Mouse (Mus musculus) lung, postnatal 14 days (tissue): ENCODE measurements around the gene Lin54.
"Not testable (repeated sequence)": the region's sequence is repeated elsewhere in the genome, so short reads cannot be mapped to it uniquely, and the experiment has no call there.

Experiments used
- DNase-seq: peaks from one replicate; pipeline ENCODE4 v3.0.0; 2021

Lin54 gene

DNA sequence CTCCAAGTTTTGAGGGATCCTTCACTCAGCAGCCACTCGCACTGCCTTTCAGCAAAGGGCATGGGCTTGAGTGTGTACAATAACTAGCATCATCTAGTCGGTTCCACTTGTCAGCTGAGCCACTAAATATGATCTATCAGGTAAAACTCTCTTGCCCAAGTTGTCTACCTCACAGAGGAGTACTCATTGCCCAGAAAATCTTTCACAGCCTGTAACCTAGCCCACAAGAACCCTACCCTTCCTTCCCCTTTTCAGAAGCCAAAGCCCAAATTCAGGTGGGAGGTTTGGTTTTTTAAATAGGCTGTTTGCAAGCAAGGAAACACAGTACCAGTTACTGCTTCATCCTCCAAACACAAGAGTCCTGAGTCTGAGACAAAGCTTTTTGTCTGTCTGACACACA, 13.3 kb downstream of the Lin54 start:
- DNase-seq = no peak

DNA sequence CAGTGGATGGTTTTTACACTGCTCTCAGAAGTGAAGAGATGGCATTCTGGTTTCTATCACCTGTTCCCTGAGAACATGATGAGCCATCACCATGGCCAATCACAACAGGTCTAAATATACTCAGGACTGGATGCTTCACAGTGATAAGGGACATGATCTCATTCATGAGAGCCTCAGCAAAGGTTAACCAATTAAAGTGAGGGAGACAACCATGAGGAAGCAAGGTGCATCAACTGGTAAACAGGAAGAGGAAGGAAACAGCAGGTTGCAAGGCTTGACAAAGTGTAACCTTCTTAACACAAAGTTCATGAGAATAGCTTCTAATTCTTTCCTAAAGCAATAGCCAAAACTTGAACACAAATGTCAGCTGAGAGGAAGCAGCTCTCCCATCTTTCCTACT, 16.9 kb downstream of the Lin54 start:
- no peak for DNase-seq

GRCm38 (mm10) chr5:100477604-100478003, 22.8 kb downstream of the Lin54 start:
- DNase-seq = no peak

DNA sequence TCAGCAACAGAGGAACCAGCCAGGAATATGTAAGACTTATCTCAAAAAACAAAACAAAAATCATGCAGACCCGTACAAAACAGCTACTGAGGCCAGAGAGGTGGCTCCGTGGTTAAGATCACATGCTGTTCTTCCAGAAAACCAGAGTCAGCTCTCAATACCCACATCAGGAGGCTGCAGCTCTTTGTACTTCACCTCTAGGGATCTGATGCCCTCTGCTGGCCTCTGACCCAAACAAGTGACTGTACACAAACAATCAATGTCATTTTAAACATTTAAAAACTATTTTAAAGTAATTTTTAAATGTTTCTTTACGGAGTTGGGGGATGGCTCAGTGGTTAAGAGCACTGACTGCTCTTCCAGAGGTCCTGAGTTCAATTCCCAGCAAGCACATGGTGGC, 24.1 kb downstream of the Lin54 start:
- DNase-seq = no peak

- no peak for DNase-seq
Observed at GRCm38 (mm10) chr5:100467336-100467735, 33.1 kb downstream of the Lin54 start.

DNA sequence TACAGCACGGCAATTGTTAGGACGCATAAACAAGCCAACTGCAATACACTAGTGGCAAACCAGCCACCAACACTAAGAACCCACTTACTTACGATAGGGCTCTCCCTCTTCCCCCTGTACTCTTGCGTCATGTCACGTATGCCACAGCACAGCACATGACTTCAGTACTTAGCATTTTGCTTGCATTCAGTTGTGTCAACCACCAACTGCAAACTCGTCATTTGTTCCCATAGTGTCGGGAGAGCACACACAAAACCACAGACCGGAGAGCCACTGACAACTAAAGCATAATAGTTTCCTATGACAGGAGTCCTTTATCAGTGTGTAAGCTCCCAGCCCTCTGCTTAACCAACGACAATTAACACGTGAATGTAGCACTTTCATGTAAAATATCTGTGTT, 33.8 kb downstream of the Lin54 start:
- DNase-seq = no peak

- DNase-seq = no peak
Observed at GRCm38 (mm10) chr5:100462374-100462773, 38.1 kb downstream of the Lin54 start.

- DNase-seq = no peak
Observed at GRCm38 (mm10) chr5:100461526-100461925, 38.9 kb downstream of the Lin54 start.

- no peak for DNase-seq
Observed at GRCm38 (mm10) chr5:100459468-100459867, 41.0 kb downstream of the Lin54 start.

DNA sequence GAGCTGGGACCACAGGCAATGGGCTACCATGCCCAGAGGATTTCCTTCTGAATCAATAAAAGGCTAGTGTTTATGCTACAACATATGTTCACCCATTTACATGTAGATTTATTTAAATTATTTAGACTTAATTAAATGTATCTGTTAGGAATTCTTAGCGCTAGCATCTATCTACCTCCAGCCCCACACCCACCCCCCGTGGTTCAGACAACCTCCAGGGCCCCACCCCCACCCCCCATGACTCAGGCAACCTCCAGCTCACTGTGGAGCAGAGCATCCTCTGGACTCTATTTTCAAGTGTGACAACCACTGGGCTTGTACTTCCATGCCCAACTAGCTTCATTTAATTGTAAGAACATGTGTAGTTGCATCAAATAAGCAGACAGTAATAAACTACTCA, 48.6 kb downstream of the Lin54 start:
- DNase-seq = no peak

DNA sequence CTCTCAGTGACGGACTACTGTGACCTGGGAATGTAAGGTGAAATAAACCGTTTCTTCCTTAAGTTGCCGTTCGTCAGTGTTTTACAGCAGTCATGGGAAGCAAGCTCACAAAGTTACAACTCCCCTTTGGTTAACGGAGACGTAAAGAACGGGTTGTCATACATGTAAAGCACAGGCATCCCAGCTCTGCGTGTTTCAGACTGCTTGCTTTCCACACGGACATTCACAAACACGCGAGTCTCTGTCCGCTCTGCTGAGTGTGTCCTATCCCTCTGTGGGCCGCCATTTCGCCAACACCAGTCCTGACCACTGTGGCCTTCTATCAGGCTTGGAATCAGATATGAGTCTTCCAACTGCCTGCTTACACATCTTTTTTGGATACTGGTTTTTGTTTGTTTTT, 61.6 kb downstream of the Lin54 start:
- DNase-seq = no peak

GRCm38 (mm10) chr5:100437917-100438316, 62.5 kb downstream of the Lin54 start:
- no peak for DNase-seq

- no peak for DNase-seq
Observed at GRCm38 (mm10) chr5:100437086-100437485, 63.4 kb downstream of the Lin54 start.

- no peak for DNase-seq
Observed at GRCm38 (mm10) chr5:100430966-100431365, 69.5 kb downstream of the Lin54 start.

- no peak for DNase-seq
Observed at GRCm38 (mm10) chr5:100430076-100430390, 70.4 kb downstream of the Lin54 start.

GRCm38 (mm10) chr5:100429344-100430075, 70.9 kb downstream of the Lin54 start:
- DNase-seq = peak; percentile 93

- DNase-seq = no peak
Observed at GRCm38 (mm10) chr5:100428734-100429343, 71.6 kb downstream of the Lin54 start.

- DNase-seq = no peak
Observed at GRCm38 (mm10) chr5:100428031-100428733, 72.3 kb downstream of the Lin54 start.

DNA sequence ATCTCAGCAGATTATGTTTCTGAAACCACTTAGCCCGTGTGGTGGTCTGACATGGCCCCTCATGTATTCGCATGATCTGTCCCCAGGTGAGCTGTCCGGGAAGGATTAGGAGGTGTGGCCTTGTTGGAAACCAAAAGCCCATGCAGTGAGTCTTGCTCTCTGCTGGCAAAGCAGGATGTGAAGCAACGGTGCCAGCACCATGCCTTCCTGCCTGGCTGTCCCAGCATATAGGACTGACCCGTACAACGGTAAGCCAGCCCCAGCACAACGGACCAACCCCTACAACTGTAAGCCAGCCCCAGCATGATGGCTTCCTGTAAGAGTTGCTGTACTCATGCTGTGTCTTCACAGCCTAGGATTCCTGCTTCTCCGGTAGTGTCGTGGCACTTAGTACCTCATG, 73.2 kb downstream of the Lin54 start:
- no peak for DNase-seq

DNA sequence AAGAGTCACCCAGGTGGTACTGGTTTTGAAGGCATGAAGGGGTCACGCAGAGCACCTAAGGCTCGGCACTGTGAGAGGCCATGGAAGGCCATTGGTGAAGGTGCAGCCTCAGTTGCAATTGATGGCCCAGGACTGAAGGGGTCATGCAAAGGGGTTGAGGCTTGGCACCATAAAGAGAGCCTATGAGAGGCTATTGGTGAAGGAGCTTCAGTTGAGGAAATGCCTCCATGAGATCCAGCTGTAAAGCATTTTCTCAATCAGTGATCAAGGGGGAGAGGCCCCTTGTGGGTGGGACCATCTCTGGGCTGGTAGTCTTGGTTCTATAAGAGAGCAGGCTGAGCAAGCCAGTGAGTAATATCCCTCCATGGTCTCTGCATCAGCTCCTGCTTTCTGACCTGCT, 74.6 kb downstream of the Lin54 start:
- DNase-seq = not testable (repeated sequence)

GRCm38 (mm10) chr5:100424252-100424651, 76.2 kb downstream of the Lin54 start:
- DNase-seq = no peak

- no peak for DNase-seq
Observed at GRCm38 (mm10) chr5:100423626-100424025, 76.8 kb downstream of the Lin54 start.

DNA sequence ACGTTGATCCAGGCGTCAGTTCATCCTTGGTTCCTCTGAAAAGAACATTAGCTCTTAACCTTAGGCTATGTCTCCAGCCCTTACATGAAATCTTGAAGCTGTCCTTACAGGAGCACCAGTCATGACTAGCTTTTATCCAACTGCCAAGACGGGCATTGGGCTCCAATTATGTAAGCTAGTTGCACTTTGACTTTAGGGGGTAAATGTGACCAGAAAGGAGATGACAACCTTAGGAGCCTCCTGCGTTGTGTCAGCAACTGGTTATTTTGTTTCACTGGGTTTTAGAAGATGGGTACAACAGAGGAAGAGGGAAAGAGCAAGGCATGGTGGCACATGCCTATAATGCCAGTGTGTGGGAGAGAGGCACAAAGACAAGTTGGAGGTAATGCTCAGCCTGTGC, 81.6 kb downstream of the Lin54 start:
- DNase-seq = no peak

DNA sequence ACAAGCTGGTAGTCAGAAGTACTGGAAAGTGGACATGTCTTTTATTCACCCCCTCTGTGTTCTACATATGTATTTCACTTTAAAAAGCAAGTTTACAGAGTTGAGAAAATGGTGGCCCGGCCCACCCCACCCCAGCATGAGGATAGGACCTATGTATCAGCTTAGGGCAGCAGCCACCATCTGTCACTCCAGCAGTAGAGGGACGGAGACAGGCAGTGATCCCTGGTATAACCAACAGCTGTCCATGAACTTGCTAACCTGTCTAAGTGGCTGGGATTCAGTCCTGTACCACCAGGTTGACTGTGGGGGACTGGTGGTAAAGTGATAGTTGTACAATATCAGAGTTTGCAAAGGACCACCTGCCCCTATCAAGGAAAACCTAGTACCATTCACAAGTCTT, 82.4 kb downstream of the Lin54 start:
- no peak for DNase-seq
